Mouse (Mus musculus) liver, adult (tissue): ENCODE data around the gene Dennd1c.
A peak's percentile ranks its signal among the peaks of the same experiment; 100 is the strongest.

Experiments
- GATA4 ChIP-seq: IDR thresholded peaks from 2 replicates; pipeline ENCODE4 v1.6.1; 2014; ENCODE audit warnings: mild to moderate bottlenecking, low read length; ENCODE audit not compliant: insufficient replicate concordance

The Dennd1c gene

DNA sequence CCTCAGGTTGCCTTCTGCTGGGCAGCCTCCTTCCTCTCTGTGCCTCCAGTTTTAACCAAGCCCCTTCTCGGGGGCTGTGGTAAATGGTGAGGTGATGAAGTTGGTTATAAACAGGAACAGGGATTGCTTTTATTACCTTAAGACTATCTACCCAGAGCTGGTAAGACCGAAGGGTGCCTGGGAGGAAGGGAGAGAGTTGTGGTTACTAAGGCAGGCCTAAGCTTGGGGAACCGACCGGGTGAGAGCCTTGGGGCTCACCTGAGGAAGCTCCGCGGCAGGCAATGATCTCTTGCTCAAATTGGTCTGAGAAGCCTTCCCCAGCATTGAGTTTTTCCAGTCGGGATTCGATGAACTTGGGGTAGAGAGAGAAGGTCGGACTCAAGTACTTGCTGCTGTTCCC is 8.0 kb downstream of the Dennd1c start:
- no peak for TF ChIP-seq GATA4

DNA sequence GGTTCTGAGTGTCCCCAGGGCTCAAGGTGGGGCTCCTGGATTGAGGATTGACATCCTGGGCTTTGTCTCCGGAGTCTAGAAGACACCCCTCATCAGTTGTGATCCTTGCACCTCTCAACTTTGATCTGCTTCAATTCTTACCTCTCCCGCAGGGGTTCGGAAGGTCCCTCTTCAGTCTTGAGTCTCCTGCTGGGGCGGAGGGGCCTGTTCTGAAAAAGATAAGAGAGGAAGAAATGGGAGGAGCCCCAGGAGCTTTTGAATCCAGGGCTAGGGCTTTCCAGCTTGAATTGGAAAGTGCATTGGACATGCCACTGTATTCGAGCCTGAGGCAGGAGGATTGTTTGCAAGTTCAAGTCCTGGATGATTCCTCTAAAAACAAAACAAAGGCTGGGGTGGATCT is 11.4 kb downstream of the Dennd1c start:
- TF ChIP-seq GATA4: no peak

- no peak for TF ChIP-seq GATA4
Observed at GRCm38 (mm10) chr17:57063031-57063430, 15.3 kb downstream of the Dennd1c start.

DNA sequence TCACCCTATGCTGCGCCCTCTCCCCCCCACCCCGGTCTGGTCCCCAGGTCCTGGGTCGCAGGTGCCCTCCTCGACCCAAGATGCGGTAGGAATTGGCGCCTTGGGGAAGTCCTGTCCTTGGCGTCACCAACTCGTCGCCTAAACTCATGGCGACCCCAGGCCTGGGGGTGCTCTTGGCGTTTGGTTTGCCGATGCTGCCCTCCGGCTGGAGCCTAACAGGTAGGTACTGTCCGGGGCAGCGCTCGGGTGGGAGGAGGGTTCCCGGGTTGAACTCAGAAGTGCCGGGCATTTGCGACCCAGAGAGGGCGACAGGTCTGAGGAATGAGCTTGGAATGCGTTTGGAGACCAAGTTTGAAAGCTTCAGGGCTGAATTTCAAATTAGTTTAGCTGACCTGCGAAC is 15.8 kb downstream of the Dennd1c start:
- no peak for TF ChIP-seq GATA4

DNA sequence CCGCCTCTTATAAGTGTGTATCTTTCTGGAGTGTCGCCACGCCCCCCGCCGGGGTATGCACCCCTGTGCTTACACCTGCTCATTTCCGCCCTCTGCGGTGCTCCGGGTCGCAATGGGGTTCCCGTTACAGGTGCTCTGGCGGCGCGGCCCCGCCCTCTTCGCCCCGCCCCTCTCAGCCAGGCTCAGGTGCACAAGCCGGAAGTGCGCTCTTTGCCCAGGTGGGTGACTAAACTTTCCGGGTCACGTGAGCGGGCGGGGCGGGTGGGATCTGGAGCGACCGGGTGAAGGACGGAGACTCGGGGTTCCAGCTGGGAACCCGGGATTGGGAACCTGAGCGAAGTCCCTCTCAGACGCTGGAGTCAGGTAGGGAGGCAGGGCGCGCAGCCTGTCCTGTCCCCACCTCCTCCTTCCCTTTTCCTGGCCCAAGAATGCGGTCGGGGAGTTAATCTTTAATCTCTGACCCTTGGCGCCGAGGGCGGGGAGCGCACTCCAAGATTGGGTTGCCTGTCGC is 16.2 kb downstream of the Dennd1c start:
- peak; percentile 39; the same call in 1 of the 2 replicates for TF ChIP-seq GATA4

DNA sequence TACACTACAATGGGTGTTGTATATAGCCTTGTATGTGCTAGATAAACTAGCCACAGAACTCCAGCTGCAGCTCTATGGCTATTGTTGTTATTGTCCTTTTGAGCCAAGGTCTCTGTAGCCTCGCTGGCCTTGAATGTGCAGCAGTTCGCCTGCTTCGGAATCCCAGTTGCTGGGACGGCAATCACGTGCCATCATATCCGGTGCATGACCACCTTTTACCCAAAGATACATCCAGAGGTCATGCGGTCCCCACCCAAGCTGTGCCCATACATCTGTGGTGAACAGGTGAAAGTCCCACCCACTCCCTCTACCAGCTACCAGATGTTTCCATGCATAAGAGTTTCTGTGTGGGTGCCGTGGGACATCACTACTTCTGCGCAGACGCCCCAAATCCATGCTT is 17.2 kb downstream of the Dennd1c start:
- TF ChIP-seq GATA4: no peak

GRCm38 (mm10) chr17:57060231-57060801 is 18.0 kb downstream of the Dennd1c start:
- TF ChIP-seq GATA4: peak; percentile 100

GRCm38 (mm10) chr17:57059486-57059977 is 18.8 kb downstream of the Dennd1c start, which contains the start of gene Slc25a23:
Gene Slc25a23 (minus strand): TSS chr17:57059863.
- TF ChIP-seq GATA4: no peak

DNA sequence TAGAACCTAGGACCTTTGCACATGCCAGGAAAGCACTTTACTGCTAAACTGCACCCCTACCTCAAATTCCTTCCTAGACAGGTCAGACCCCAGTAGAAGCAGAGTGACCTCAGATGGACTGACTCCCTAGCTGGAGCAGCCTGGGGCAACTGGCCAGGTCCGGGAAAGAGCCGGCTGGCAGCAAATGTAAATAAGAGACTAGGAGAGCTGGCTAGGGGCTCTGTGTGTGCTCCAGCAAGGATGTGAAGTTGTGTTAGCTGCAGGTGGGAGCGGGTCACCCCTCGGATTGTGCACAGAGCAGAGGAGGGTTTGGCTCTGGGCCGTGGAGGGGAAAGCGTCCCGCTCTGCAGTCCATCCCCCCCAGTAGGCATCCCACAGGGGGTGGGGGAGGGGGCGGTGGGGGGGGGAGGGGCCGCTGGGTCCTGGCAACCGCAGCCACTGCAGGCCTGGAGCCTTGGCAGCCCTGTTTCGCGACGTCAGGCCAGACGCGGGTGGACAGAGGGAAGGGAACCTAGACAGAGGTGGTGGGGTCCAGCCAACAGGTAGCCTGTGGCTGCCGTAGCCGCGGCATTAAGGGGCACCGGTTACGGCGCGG is 19.3 kb downstream of the Dennd1c start, which contains the start of gene Crb3:
Gene Crb3 (plus strand): TSS at position 215 of the 595 bp plus-strand sequence.
- TF ChIP-seq GATA4: no peak

DNA sequence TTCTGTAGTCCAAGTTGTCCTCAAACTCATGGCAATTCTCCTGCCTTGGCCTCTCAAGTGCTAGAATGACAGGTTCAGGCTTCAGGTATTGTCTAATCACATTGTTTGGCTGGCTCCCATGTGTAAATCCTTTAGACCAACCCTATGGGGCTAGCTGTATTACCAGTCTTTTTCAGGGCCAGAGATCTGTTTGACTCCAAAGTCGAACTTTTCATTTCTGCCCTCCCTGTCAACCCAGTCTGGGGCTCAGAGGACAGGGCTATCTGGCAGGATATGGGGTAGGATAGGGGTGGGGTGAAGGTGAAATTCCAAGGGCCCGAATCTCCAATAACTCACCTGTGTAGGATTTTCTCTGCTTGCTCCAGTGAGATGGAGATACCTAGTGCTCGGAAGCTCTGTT is 22.1 kb downstream of the Dennd1c start:
- TF ChIP-seq GATA4: no peak

DNA sequence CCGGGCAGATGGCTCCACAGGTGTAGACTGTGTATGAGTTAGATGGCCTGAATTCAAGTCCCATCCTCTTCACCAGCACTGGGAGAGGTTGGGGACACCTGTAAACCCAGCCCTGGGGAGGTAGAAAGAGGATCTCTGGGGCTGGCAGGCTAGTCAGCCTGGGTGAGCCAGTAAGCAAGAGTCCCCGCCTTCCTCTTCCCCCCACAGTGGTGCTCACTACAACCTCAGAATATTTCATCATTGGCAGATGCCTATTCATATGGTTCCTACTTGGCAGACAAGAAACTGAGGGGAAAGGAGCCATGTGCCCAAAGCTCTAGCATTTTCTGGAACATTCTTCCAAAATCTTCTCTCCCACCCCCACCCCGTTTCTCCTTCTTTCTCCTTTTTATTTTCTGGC is 29.5 kb downstream of the Dennd1c start:
- TF ChIP-seq GATA4: no peak

DNA sequence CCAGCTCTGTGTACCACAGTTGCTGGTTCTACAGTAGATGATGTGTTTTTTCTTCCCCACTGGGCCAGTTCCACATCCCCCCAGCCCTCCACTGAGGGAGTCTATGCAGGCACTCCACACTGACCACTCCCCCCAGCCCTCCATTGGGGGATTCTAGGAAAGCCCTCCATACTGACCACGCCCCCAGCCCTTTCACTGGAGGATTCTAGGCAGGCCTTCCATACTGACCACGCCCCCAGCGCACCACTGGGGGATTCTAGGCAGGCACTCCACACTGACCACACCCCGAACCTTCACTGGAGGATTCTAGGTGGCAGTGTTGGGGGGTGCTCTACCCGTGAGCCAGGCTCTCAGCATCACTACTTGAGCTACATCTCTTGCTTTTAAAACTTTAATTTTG is 30.9 kb downstream of the Dennd1c start:
- TF ChIP-seq GATA4: no peak

DNA sequence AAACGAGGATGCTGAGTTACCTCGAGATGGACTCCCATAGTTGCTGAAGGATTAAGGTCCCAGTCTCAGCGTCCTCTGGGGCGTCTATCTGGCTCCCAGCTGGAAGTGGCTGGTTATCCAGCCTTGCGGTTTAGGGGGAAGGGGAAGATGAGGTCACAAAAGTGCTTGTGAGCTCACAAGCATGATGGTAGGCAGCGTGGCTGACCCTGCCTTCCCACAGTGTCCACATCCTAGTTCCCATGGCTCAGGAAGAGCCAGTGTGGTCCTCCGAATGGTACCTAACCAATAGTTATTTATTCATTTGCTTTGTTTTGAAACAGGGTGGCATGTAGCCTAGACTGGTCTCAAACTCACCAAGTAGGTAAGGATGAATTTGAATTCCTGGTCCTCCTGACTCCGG is 36.8 kb downstream of the Dennd1c start, which contains the start of gene Slc25a41:
Gene Slc25a41 (minus strand): TSS at position 101 of the 400 bp plus-strand sequence.
- no peak for TF ChIP-seq GATA4

DNA sequence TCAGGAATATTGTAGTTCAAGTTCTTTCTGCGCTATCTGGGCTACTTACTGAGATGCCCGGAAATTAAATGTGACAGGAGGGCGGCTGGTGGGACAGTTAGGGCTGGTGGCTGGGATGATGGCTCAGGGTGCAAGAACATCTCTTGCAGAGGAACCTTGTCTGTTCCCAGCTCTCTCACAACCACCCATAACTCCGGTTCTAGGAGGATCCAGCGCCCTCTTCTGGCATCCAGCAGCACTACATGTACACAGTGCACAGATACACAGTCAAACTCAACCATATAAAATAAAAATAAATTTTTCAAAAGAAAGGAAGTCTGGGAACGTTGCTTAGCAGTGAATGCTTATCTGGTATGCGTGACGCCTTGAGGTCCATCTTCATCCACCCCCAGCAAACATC is 39.3 kb downstream of the Dennd1c start:
- no peak for TF ChIP-seq GATA4

GRCm38 (mm10) chr17:57032854-57033253 is 45.5 kb downstream of the Dennd1c start:
- TF ChIP-seq GATA4: no peak

- TF ChIP-seq GATA4: peak; percentile 48; the same call in 1 of the 2 replicates
Observed at GRCm38 (mm10) chr17:57031661-57032420, 46.5 kb downstream of the Dennd1c start.

DNA sequence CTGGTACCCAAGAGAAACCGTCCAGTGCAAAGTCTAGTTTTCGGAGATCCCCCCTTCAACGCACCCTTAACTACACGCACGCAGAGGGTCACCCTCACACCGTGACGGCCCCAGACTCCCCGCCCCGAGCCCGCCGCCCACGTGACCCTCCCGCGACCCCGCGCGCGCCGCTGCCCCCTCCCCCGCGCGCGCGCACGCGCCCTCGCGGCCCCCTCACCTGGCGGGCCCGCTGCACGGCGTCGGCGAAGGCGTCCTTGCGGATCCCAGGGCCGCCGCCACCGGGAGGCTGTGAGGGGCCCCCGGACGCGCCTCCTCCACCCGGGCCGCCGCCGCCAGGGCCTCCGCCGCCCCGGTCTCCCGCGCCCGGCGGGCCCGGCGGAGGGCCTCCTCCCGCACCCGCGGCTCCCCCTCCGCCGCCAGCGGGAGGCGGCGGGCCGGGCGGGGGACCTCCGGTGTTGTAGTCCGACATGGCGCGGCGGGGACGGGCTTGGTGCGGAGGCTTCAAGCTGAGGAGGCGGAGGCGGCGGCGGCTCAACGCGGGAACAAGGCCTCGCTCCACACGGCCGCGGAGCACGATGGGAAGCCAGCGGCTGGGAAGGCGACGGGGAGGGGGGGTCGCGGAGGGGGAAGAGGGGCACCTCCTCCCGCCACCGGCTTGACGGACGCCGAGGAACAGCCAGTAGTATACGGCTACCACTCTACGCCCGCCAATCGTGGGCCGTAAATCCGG is 47.2 kb downstream of the Dennd1c start, which contains the start of gene Khsrp:
Gene Khsrp (minus strand): TSS at position 592 of the 730 bp plus-strand sequence.
- TF ChIP-seq GATA4: no peak
